Mouse (Mus musculus): ENCODE measurements at regions not wholly inside any gene's neighbourhood (a gene's known extent, or its start where the extent isn't known, plus 50 kb on each side); places are given as distances from the start of the nearest gene placed in this dataset.

DNA sequence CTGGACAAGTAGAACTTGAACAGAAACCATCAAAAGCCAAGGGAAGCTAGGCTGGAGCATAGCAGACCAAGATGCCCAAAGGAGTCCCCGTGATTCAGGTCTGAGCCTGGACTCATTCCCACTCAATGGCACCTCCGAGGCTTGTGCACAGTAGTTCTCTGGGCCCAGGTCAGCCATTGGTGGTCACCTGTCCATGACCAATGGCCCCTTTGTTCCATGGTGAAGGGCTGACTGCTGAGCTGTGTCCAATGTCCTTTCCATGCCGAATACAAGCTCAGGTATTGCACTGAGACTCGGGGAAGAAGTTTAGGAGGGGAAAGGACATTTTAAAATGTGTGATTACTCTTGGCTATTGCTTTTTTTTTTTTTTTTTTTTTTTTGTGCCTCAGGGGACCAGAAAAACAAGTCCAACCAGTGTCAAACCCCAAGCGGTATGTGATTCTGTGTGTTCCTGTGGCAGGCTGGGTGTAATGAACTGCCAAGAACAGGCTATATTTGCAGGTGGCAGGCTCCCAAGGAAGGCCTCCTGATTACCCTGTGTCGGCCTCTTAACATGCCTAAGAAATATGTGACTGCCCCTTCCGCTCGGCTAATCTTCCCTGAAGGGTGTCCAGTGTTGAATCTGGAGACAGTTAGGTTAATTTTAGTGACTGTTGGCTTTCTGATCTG lies 69.4 kb downstream of the Enc1 start:
- intact Hi-C loops (cut with DNase I): no loop called here
- DNase-seq (ENCODE audit: low spot score in 2 of 2): no peak

DNA sequence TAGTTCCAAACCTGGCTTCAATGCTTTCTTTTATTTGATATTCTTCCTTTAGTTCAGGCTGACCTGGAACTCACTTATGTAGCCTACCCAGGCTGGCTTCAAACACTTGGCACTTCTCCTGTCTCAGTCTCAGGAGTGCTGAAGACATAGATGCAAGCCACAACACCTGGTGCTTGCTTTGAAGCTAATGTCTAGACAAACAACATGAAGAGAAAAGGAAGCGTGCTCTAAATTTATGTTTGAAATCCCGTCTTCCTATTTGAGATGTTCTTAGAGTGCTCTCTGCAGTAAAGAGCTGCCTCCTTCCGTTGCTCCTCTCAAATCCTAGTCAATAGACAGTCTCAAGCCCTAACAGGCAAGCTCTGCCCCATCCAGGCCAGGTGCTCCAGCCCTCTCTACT lies 68.5 kb downstream of the Enc1 start:
- DNase-seq (ENCODE audit: low spot score in 2 of 2): no peak
- intact Hi-C loops (cut with DNase I): no loop called here

DNA sequence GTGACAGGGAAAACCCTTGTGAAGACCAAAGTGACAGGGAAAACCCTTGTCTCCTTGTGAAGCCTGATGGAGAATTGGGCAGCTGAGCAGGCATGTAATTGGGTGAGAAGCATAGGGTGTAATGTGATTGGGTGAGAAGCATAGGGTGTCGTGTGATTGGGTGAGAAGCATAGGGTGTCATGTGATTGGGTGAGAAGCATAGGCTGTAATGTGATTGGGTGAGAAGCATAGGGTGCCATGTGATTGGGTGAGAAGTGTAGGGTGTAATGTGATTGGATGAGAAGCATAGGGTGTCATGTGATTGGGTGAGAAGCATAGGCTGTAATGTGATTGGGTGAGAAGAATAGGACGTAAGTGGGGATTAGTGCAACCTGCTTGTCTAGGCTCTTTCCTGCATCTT lies 67.5 kb downstream of the Enc1 start:
- intact Hi-C loops (cut with DNase I): no loop called here
- DNase-seq (ENCODE audit: low spot score in 2 of 2): no peak

Measured in left cerebral cortex, postnatal 25 days (tissue).